Mouse (Mus musculus): ENCODE measurements at regions not wholly inside any gene's neighbourhood (a gene's known extent, or its start where the extent isn't known, plus 50 kb on each side); places are given as distances from the start of the nearest gene placed in this dataset.
A peak's percentile ranks its signal among the peaks of the same experiment; 100 is the strongest.

GRCm38 (mm10) chr14:28626951-28627350, 122.4 kb downstream of the Wnt5a start:
- no peak for DNase-seq (ENCODE audit: low spot score in 2 of 2)

GRCm38 (mm10) chr14:28635175-28635574, 130.6 kb downstream of the Wnt5a start:
- no peak for DNase-seq (ENCODE audit: low spot score in 2 of 2)

DNA sequence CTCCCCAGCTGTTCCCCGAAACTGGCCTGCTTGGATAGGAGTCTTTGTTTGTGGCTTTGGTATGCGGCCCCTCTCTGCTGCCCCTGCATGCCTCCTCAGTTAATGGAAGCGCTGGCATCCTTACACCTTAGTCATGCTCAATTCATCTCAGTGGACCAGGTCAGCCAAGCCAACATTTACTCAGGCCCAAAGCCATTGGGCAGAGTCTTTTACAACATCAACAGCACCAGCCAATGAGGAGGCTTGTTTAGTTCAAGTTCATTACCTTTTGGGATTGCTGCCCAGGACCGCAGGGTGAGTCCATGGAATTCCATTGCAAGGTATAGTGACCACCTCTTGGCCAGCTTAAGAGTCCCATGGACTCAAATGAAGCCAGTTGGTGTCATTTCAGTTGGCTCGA, 134.5 kb downstream of the Wnt5a start:
- no peak for DNase-seq (ENCODE audit: low spot score in 2 of 2)

DNA sequence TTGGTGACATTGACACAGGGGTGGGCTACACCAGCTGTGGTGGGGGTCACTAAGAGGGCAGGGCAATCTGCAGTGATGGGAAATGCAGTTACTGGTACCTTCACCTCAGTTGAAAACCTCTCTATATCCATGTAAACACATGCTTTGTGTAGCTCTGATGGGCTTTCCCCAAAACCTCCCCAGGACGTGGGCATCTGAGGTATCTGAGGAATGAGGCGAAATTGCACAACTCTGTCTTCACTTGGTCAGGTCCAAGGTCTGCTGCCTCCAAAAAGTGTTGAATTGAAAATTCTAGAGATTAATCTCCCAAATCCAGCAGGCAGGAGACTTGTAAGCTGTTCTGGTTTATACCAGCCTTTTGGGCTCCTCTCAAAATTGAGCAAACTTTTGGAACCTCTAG, 141.3 kb downstream of the Wnt5a start:
- DNase-seq (ENCODE audit: low spot score in 2 of 2): no peak

DNA sequence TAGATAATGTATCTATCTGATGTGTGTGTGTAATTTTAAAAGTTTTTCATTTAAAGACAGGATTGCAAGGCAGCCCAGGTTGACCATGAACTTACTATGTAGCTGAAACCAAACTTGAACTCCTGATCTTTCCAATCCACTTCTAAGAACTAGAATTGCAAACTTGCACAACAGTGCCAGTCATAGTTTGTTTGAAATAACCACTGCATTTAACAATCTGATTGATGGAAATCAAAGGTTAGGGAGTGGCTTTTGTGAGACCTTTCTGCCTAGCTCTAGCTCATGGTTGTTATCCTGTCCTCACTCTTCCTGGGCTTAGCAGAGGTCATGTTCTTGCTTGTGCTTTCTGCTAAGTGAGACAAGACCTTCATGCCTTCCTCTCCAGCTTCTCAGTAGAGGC, 144.9 kb downstream of the Wnt5a start:
- no peak for DNase-seq (ENCODE audit: low spot score in 2 of 2)

DNA sequence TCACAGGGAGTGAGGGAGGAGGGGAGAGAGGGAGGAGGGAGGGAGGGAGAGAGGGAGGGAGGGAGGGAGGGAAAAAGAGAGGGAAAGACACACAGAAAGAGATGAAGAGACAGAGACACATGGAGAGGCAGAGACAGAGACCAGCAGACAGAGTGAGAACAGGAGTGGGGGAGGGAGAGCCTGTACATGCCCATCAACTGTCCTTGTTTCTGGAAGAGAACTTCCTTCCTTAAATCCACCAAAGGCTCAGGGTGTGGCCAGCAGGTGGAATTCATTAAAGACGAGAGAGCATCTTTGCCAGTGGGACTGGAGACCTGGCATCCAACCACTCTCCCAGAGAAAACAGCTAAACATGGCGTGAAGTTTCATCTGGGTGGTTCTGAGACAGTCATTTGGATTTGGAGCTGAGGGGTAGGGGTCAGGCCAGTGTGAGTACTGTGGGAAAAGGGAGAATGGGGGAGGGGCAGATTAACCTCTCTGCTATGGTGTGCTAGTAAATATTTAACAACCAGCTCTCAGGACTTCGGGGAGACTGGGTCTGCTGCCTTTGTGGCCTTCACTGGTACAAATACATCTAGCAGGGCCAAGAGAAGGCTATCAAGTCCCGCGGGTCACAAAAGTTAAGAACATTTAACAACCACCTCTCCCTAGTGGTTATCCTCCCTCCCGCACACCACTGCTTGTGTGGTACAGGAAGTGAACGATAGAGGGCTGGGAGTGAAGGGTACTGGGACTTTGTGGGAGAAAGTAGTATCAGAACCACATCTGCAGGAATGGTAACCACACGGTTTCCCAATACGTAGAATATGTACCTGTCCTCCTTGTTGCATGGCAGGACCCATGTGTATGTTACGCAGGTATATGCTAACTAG, 148.7 kb downstream of the Wnt5a start:
- DNase-seq (ENCODE audit: low spot score in 2 of 2): no peak

- DNase-seq (ENCODE audit: low spot score in 2 of 2): no peak
Observed at GRCm38 (mm10) chr14:28657216-28657615, 152.7 kb downstream of the Wnt5a start.

DNA sequence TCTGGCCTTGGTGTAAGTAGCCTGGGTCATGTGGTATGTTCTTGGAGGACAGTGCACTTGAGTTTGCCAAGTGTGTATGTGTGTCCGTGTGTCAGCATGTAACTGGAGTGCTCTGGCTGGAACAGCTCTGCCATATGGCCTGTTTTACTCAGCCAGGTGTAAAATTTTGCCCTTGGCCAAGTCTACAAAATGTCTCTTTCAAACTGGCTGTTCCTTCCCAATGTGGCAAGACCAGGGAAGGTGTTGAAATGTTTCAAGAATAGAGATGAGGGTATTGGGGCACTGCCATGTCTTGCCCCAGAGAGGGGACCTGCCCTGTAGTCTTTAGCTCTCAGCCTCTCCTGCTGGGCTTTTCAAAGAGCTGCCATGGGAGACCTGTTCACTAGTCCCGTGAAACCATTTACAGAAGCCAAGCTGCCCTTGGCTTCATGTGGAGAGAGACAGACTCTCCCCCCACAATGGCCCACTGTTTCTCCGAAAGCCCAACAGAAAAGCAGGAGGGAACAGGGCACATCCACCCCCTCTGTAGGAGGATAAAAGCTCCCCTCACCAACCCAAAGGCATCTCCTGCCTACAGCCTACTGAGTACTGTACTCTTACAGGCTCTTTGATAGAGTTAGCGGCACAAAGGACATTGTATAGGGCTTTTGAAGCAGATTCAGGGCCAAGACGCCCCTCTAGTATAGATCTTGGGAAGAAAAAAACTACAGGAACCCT, 156.5 kb downstream of the Wnt5a start:
- DNase-seq (ENCODE audit: low spot score in 2 of 2): no peak

GRCm38 (mm10) chr14:28663316-28663715, 158.8 kb downstream of the Wnt5a start:
- DNase-seq (ENCODE audit: low spot score in 2 of 2): no peak

- DNase-seq (ENCODE audit: low spot score in 2 of 2): no peak
Observed at GRCm38 (mm10) chr14:28664121-28664520, 159.6 kb downstream of the Wnt5a start.

- DNase-seq (ENCODE audit: low spot score in 2 of 2): no peak
Observed at GRCm38 (mm10) chr14:28675476-28675875, 170.9 kb downstream of the Wnt5a start.

- DNase-seq (ENCODE audit: low spot score in 2 of 2): no peak
Observed at GRCm38 (mm10) chr14:28699780-28700179, 195.2 kb downstream of the Wnt5a start.

- DNase-seq (ENCODE audit: low spot score in 2 of 2): no peak
Observed at GRCm38 (mm10) chr14:28704729-28705128, 200.2 kb downstream of the Wnt5a start.

GRCm38 (mm10) chr14:28714598-28714997, 210.0 kb downstream of the Wnt5a start:
- no peak for DNase-seq (ENCODE audit: low spot score in 2 of 2)

GRCm38 (mm10) chr14:28720545-28720944, 216.0 kb downstream of the Wnt5a start:
- no peak for DNase-seq (ENCODE audit: low spot score in 2 of 2)

DNA sequence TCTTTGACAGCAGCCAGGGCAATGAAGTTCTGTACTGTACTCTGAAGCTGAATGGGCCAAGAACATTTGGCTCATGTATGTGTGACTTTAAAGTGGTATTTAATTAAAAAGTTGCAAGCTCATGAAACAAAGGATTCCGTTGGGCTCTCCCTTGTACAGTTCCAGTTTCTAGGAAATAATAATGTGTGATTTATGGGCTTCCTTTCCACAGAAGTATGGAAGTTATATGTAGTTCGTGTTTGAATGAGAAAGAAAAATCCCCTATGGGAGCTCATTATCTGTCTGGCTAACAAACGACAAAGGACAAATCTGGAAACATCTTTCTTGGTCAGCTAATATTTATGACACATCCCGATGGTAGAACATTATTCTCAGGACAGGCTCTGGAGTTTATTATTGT, 221.1 kb downstream of the Wnt5a start:
- DNase-seq (ENCODE audit: low spot score in 2 of 2): no peak

- DNase-seq (ENCODE audit: low spot score in 2 of 2): no peak
Observed at GRCm38 (mm10) chr14:28733496-28733895, 228.9 kb downstream of the Wnt5a start.

GRCm38 (mm10) chr14:28735446-28735845, 230.9 kb downstream of the Wnt5a start:
- no peak for DNase-seq (ENCODE audit: low spot score in 2 of 2)

- no peak for DNase-seq (ENCODE audit: low spot score in 2 of 2)
Observed at GRCm38 (mm10) chr14:28740076-28740475, 235.5 kb downstream of the Wnt5a start.

DNA sequence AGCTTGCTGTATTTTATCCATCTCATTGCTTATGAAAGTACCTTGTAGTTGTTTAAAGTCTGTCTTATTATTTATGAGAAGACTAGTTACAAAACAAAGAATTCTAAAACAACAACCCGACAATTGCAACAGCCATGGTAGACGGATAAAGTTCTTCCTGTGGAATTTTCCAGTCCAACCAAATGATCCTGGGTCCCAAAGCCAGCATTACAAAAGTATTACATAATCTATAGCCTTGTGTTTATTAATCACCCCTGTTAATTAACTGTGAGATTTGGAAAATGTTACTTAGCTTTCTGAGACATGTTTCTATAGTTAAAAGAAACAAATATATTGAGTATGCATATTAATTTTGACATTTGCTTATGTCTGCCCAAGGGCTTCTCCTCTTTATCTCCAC, 236.9 kb downstream of the Wnt5a start:
- DNase-seq (ENCODE audit: low spot score in 2 of 2): no peak

DNA sequence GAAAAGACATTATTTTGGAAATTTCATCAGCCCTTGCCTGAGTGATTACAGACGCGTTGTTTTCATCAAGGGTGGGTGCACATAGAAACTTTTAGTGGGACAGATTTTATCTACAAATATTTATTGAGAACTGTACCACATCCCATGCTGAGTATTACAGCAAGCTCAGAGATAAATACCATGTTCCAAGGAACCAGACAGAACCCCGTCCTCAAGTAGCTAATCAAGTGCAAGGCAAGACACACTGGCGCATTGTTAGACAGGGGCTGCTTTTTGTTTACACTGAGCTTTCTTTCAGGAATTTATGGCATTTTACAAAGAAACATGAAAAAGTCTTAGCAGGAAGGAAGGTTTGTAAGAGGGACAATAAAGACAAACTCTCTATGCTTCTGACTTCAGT, 239.1 kb downstream of the Wnt5a start:
- no peak for DNase-seq (ENCODE audit: low spot score in 2 of 2)

DNA sequence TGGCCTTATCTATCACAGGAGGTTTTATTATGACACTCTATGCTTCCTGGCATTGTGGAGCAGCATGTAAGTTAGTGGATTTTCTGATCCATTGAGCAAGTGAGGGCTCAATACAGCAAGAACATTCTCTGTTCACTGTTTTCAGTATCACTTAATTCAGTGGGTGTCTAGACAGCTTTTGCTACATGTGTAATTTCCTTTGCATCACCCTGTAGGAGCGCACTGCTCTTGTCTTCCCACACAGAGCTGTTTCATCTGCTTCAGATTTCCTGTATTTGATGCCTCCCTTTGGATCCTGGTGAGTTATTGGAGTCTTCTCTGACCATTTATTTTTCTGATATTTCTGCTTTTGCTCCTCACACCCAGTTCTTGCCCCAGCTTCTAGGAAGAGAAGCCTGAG, 245.8 kb downstream of the Wnt5a start:
- peak in 1 of 2 experiments; percentile 14 for DNase-seq (ENCODE audit: low spot score in 2 of 2)

- DNase-seq (ENCODE audit: low spot score in 2 of 2): no peak
Observed at GRCm38 (mm10) chr14:28765201-28765600, 252.8 kb upstream of the Lrtm1 start.

Data from left cerebral cortex, adult 9 months (tissue).